Mouse (Mus musculus) large intestine, adult 2 months (tissue): ENCODE results near the gene Cldn14. TPM values are rescaled to one million over a fixed set of nuclear protein-coding genes. Genes with fewer than 3 reads are reported as not detected.

Experiments used
- DNase-seq: peaks from one replicate; pipeline ENCODE4 v3.0.0-alpha.2; 2012; ENCODE audit warnings: low read depth, low spot score
- WGBS: fragments of 180-500 bp; shearing (Covaris S2); methylation state at CpG from one replicate; pipeline ENCODE4 v1.1.7; 2018; 5-methylcytosine and 5-hydroxymethylcytosine counted together
- polyA plus RNA-seq: library from polyadenylated mRNA; depleted of rRNA; stranded (reverse); fragments of >200 nt; gene quantifications from 2 replicates; pipeline ENCODE4 v1.2.3, GENCODE M21; 2012

The Cldn14 gene
- polyA plus RNA-seq, 1 experiment = 0.66 TPM

- WGBS = 47% methylated on average over 11 of the region's 11 CpGs
- DNase-seq = no peak
Observed at GRCm38 (mm10) chr16:93961099-93961646, 47.5 kb downstream of the Cldn14 start.

GRCm38 (mm10) chr16:93960495-93960894, 48.1 kb downstream of the Cldn14 start:
- WGBS = 35% methylated on average over 4 of the region's 4 CpGs
- DNase-seq = no peak

- 68% methylated on average over 12 of the region's 12 CpGs for WGBS
- no peak for DNase-seq
Observed at GRCm38 (mm10) chr16:93957402-93957801, 51.2 kb downstream of the Cldn14 start.

GRCm38 (mm10) chr16:93956986-93957385, 51.7 kb downstream of the Cldn14 start:
- no peak for DNase-seq
- 80% methylated on average over 7 of the region's 7 CpGs for WGBS

- DNase-seq = no peak
- WGBS = 66% methylated on average over 4 of the region's 4 CpGs
Observed at GRCm38 (mm10) chr16:93947396-93947795, 61.2 kb downstream of the Cldn14 start.

GRCm38 (mm10) chr16:93944301-93944700, 64.3 kb downstream of the Cldn14 start:
- no peak for DNase-seq
- WGBS = 85% methylated on average over 6 of the region's 6 CpGs

GRCm38 (mm10) chr16:93942796-93943502, 65.7 kb downstream of the Cldn14 start:
- no peak for DNase-seq
- WGBS = 80% methylated on average over 10 of the region's 10 CpGs

GRCm38 (mm10) chr16:93941781-93942567, 66.7 kb downstream of the Cldn14 start:
- WGBS = 78% methylated on average over 10 of the region's 10 CpGs
- no peak for DNase-seq

- 86% methylated on average over 4 of the region's 4 CpGs for WGBS
- DNase-seq = no peak
Observed at GRCm38 (mm10) chr16:93939961-93940360, 68.7 kb downstream of the Cldn14 start.

- WGBS = 9% methylated on average over 16 of the region's 16 CpGs
- DNase-seq = no peak
Observed at GRCm38 (mm10) chr16:93938400-93938846, 70.2 kb downstream of the Cldn14 start.

- no peak for DNase-seq
- 18% methylated on average over 7 of the region's 7 CpGs for WGBS
Observed at GRCm38 (mm10) chr16:93935009-93935408, 73.6 kb downstream of the Cldn14 start.

GRCm38 (mm10) chr16:93934588-93934987, 74.0 kb downstream of the Cldn14 start:
- no peak for DNase-seq
- 34% methylated on average over 13 of the region's 13 CpGs for WGBS

- WGBS = 17% methylated on average over 17 of the region's 17 CpGs
- no peak for DNase-seq
Observed at GRCm38 (mm10) chr16:93932185-93933168, 76.2 kb downstream of the Cldn14 start.

GRCm38 (mm10) chr16:93929370-93930032, 79.1 kb downstream of the Cldn14 start:
- DNase-seq = no peak
- WGBS = 94% methylated on average over 17 of the region's 17 CpGs

GRCm38 (mm10) chr16:93925684-93926247, 82.9 kb downstream of the Cldn14 start:
- 83% methylated on average over 8 of the region's 8 CpGs for WGBS
- no peak for DNase-seq

GRCm38 (mm10) chr16:93923788-93924187, 84.8 kb downstream of the Cldn14 start:
- DNase-seq = no peak
- WGBS = 18% methylated on average over 7 of the region's 7 CpGs

GRCm38 (mm10) chr16:93922835-93923389, 85.7 kb downstream of the Cldn14 start:
- no peak for DNase-seq
- 67% methylated on average over 5 of the region's 5 CpGs for WGBS

GRCm38 (mm10) chr16:93920673-93921072, 88.0 kb downstream of the Cldn14 start:
- no peak for DNase-seq
- 70% methylated on average over 4 of the region's 4 CpGs for WGBS
